Mouse (Mus musculus) ES-Bruce4 (cell line): ENCODE results near the gene Kdelr1.
A peak's percentile ranks its signal among the peaks of the same experiment; 100 is the strongest.

Source experiments
- CTCF ChIP-seq: IDR thresholded peaks from one replicate; pipeline ENCODE4 v1.8.1; 2011; ENCODE audit warnings: low read depth, low read length
- POLR2A ChIP-seq: IDR thresholded peaks from one replicate; pipeline ENCODE4 v1.8.1; 2011; ENCODE audit warnings: low read length; ENCODE audit not compliant: insufficient read depth

- TF ChIP-seq CTCF = peak; percentile 98
- no peak for TF ChIP-seq POLR2A
Measured at GRCm38 (mm10) chr7:45919083-45919671, 46.6 kb downstream of the Kdelr1 start.
